Mouse (Mus musculus) adrenal gland, postnatal 25 days (tissue): ENCODE results near the gene Olfr972. TPM values are rescaled to one million over a fixed set of nuclear protein-coding genes. Genes with fewer than 3 reads are reported as not detected.
"Not testable (repeated sequence)": the region's sequence is repeated elsewhere in the genome, so short reads cannot be mapped to it uniquely, and the experiment has no call there.

Experiments used
- DNase-seq: peaks from one replicate; pipeline ENCODE4 v3.0.0; 2021; ENCODE audit warnings: mixed read lengths
- long read RNA-seq: library from polyadenylated mRNA; stranded (forward); transcript quantifications from one replicate; pipeline ENCODE4 v2.0.0, GENCODE M21; 2021
- total RNA-seq: library from RNA; stranded (reverse); gene quantifications from 2 replicates; pipeline ENCODE4 v1.2.3, GENCODE M21; 2021

Gene Olfr972
- total RNA-seq: not detected in 2 replicates
- long read RNA-seq: 0 reads

DNA sequence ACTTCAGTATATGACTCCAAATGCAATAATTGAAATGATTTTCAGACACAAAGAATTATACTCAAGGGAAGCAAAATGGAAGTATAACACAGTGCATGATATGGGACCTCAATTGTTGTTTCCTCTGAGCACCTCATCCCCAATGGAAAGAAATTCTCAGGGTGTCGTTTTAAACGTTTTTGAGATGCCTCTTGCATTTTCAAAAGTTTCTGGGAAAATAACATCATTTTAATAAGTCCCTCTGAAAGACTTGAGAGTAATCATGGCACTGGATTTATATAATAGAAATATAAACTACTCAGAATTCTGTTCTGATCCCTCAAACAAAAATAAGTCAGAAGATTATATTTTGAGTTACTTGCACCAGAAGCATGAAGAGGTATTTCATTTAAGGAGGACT, at the start of gene Olfr972:
Gene Olfr972 (plus strand): TSS at position 301 of the 400 bp plus-strand sequence.
- no peak for DNase-seq

DNA sequence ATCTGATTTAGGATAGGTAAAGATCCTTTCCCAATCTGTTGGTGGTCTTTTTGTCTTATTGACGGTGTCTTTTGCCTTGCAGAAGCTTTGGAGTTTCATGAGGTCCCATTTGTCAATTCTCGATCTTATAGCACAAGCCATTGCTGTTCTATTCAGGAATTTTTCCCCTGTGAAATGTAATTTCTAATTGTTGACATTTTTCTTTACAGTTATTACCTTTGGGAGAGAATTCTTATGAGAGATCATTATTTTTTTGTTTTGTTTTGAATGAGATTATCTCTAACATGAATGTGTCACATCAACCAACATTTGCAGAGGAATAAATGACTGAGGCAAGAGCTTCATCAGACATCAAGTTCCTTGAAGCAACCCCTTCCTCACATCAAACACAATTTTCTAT, 29.6 kb upstream of the Olfr972 start, which contains the start of gene Olfr971:
Gene Olfr971 (plus strand): TSS at position 301 of the 400 bp plus-strand sequence.
- not testable (repeated sequence) for DNase-seq

DNA sequence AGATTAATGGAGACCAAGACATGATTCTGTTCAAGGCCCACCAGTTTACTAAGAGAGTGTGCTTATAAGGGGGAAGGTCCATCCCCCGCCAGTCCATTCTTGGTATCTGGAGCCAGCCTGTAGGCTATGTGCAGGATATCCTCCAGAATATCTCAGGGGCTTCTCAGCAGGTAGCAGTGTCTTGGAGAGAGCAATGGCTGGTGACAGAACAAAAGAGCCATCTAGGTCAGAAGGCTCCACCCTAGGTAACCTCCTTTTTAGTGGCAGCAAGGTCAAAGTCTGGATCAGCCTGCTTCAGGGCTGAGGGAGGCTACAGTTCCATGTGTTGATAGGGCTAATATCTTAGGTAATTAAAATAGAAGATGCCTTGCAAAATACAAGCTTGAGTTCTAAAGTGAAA, 5.8 kb downstream of the Olfr972 start:
- DNase-seq: not testable (repeated sequence)

DNA sequence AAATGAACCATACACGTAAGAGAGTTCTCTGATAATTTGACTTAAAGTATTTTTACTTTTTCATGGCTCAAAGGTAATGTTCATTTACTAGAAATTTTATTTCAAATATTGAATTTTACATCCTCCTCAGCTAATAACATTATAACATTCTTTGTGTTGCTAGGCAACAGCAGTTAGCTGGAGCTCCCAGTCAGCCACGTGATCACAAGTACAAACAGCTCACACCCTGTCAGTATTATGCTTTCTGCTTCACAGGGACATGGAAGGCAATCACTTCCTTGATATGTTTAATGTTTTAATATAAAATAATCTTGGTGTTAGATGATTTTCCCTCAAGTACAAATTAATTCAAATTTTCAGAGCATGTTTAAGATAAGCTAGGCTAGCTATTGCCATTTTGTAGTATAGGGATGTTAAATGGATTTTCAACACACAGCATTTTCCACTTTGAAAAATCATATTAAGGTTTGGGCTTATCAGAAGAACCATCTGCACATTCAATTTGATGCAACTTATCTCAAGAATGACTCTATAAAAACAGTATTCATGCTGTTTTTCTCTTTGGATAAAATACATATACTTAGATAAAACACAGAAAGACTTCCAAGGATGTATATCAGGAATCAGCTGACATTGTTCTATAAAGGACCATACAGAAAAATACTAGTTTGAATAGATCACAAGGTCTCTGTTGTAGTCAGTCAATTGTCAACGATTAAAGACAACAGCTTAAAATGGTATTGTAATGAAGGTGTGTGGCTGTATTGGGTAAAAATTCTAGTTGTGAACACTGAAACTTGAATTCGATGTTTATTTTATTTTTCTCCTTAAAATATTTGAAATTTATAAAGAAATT, 11.5 kb downstream of the Olfr972 start:
- not testable (repeated sequence) for DNase-seq

DNA sequence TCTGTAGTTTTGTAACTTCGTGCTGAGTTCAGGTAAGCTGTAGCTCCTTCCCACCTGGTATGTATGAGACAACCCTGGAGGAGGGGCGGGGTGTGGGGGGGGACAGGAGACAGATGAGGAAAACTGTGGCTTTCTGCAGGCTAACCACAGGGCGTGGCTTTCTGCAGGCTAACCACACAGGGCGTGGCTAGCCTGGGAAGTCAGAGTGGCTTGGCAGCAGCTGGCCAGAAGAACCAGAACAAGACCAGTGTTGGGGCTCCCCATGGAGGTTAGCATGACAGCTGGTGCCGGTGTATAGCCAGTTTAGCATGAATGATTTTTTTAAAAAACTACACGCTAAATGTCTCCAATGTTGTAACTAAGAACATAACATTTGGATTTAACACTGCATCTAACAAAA, 38.9 kb downstream of the Olfr972 start:
- DNase-seq: no peak

DNA sequence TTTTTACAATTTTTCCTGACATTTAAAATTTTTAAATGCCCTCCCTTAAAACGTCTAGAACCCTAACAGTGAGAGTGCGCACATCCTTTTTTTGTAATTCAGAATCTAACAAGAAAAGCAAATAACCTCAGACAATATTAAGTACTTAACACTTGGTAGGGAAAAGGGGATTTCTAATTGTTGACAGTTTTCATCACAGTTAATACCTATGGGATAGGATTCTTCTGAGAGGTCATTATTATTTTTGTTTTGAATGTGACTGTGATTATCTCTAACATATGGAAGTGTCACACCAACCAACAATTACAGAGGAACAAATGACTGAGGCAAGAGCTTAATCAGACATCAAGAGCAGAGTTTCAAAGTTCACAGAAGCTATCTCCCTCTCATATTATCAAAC, 40.8 kb downstream of the Olfr972 start, which contains the start of gene Olfr229:
Gene Olfr229 (plus strand): TSS at position 301 of the 400 bp plus-strand sequence.
- DNase-seq: no peak

DNA sequence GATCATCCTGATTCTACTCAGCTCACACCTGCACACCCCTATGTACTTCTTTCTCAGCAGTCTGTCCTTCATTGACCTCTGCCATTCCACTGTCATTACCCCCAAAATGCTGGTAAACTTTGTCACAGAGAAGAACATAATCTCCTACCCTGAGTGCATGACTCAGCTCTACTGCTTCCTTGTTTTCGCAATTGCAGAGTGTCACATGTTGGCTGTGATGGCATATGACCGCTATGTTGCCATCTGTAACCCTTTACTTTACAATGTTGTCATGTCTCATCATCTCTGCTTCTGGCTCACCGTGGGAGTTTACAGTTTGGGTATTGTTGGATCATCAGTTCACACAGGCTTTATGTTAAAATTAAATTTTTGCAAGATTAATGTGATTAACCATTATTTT, 43.7 kb downstream of the Olfr972 start:
- no peak for DNase-seq

Other genes starting within 250 kb of the Olfr972 start
- not detected in 2 replicates for gene Olfr960, start 245.0 kb upstream of the Olfr972 start, total RNA-seq
- not detected in 2 replicates for gene Olfr961, start 221.3 kb upstream of the Olfr972 start, total RNA-seq
- gene Olfr963, start 199.2 kb upstream of the Olfr972 start, total RNA-seq: not detected in 2 replicates
- not detected in 2 replicates for gene Olfr149, start 159.3 kb upstream of the Olfr972 start, total RNA-seq
- not detected in 2 replicates for gene Olfr965, start 155.1 kb upstream of the Olfr972 start, total RNA-seq
- not detected in 2 replicates for gene Olfr150, start 135.4 kb upstream of the Olfr972 start, total RNA-seq
- not detected in 2 replicates for gene Olfr967, start 120.2 kb upstream of the Olfr972 start, total RNA-seq
- gene Olfr968, start 83.2 kb upstream of the Olfr972 start, total RNA-seq: not detected in 2 replicates
- not detected in 2 replicates for gene Olfr969, start 75.5 kb upstream of the Olfr972 start, total RNA-seq
- gene Olfr970, start 57.6 kb upstream of the Olfr972 start, total RNA-seq: not detected in 2 replicates
- gene Olfr971, start 29.5 kb upstream of the Olfr972 start, total RNA-seq: not detected in 2 replicates
- gene Olfr229, start 40.9 kb downstream of the Olfr972 start, total RNA-seq: not detected in 2 replicates
- gene Olfr974, start 71.1 kb downstream of the Olfr972 start, total RNA-seq: not detected in 2 replicates
- not detected in 2 replicates for gene Olfr975, start 85.6 kb downstream of the Olfr972 start, total RNA-seq
- not detected in 2 replicates for gene Olfr976, start 94.7 kb downstream of the Olfr972 start, total RNA-seq
- gene Olfr978, start 125.7 kb downstream of the Olfr972 start, total RNA-seq: not detected in 2 replicates
- gene Olfr979, start 137.0 kb downstream of the Olfr972 start, total RNA-seq: not detected in 2 replicates
- gene Olfr980, start 143.2 kb downstream of the Olfr972 start, total RNA-seq: not detected in 2 replicates
- gene Olfr981, start 155.0 kb downstream of the Olfr972 start, total RNA-seq: not detected in 2 replicates
- not detected in 2 replicates for gene Olfr982, start 207.4 kb downstream of the Olfr972 start, total RNA-seq
- not detected in 2 replicates for gene Olfr983, start 227.2 kb downstream of the Olfr972 start, total RNA-seq
- gene Olfr984, start 247.8 kb downstream of the Olfr972 start, total RNA-seq: not detected in 2 replicates